Mouse (Mus musculus): ENCODE measurements around the gene Chmp6.

- no peak for TF ChIP-seq CTCF (IDR thresholded peaks at IDR 0.05; ENCODE audit: low read depth, low read length)
- TF ChIP-seq TAL1 (conservative IDR thresholded peaks at IDR 0.05; ENCODE audit: low read depth, low read length): no peak
- no peak for TF ChIP-seq GATA1 (IDR thresholded peaks at IDR 0.05; ENCODE audit: borderline replicate concordance, low read length)
- no peak for TF ChIP-seq POLR2AphosphoS5 (IDR thresholded peaks at IDR 0.05; ENCODE audit: insufficient replicate concordance, low read depth, low read length)
- no peak for TF ChIP-seq GATA2 (IDR thresholded peaks at IDR 0.05; ENCODE audit: borderline replicate concordance, low read depth, low read length)
Observed at GRCm38 (mm10) chr11:119918521-119918920, 5.3 kb downstream of the Chmp6 start.
